Mouse (Mus musculus) neural tube, embryonic 12.5 days (tissue): ENCODE measurements around the gene Ddx58. TPM values are rescaled to one million over a fixed set of nuclear protein-coding genes. Genes with fewer than 3 reads are reported as not detected.

Source experiments
- ATAC-seq: fragments of 200-750 bp; cut with Nextera tagmentation; 2 replicates; pipeline ENCODE4 v1.8.0; 2017; ENCODE audit warnings: low read depth, mild to moderate bottlenecking, moderate TSS enrichment, moderate library complexity; ENCODE audit not compliant: low FRiP score
- H3K27ac ChIP-seq: fragments of 300-500 bp; sonication (generic); 2 replicates; pipeline ENCODE4 v1.5.1; 2016
- H3K27me3 ChIP-seq: fragments of 300-500 bp; sonication (generic); replicated peaks from 2 replicates; pipeline ENCODE4 v1.6.1; 2016; ENCODE audit warnings: mild to moderate bottlenecking
- H3K36me3 ChIP-seq: fragments of 300-500 bp; sonication (generic); 2 replicates; pipeline ENCODE4 v1.6.1; 2016; ENCODE audit warnings: mild to moderate bottlenecking
- H3K4me1 ChIP-seq: fragments of 300-500 bp; sonication (generic); 2 replicates; pipeline ENCODE4 v1.6.1; 2016
- H3K4me2 ChIP-seq: fragments of 300-500 bp; sonication (generic); replicated peaks from 2 replicates; pipeline ENCODE4 v1.6.1; 2016; ENCODE audit warnings: mild to moderate bottlenecking
- H3K4me3 ChIP-seq: fragments of 300-500 bp; sonication (generic); 2 replicates; pipeline ENCODE4 v1.5.1; 2016
- H3K9ac ChIP-seq: fragments of 300-500 bp; sonication (generic); 2 replicates; pipeline ENCODE4 v1.6.1; 2016; ENCODE audit warnings: mild to moderate bottlenecking
- H3K9me3 ChIP-seq: fragments of 300-500 bp; sonication (generic); 2 replicates; pipeline ENCODE4 v1.6.1; 2016; ENCODE audit warnings: mild to moderate bottlenecking
- WGBS: fragments of 180-500 bp; shearing (Covaris S2); methylation state at CpG from one replicate; pipeline ENCODE4 v1.1.7; 2016; 5-methylcytosine and 5-hydroxymethylcytosine counted together
- polyA plus RNA-seq: library from polyadenylated mRNA; unstranded; fragments of >200 nt; fragmentation: Nextera tagmentation; extraction: Ambion mirVana; gene quantifications from 2 replicates; pipeline ENCODE4 v1.2.1, GENCODE M21; 2016

Gene Ddx58
- polyA plus RNA-seq, 1 experiment from 2014 or later = 4.3 TPM

DNA sequence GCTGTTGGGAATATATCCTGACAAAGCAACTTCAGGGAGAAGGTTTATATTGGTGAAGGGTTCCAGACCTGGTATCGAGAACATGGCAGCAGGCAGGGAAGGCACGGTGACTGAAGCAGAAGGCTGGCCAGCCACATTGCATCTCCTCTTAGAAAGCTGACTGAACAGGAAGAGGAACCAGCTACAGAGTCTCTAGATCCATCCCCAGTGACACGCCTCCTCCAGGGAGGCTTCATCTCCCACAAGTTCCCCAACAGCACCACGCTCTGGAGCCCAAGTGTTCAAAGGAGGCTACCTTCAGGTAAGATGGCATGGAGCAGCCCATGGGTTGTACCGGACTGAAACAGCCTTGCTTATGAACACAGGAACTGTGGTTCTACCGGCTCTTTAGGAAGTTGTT is 37.4 kb downstream of the Ddx58 start:
- no peaks in the 10 kb centered on the region for H3K9me3 ChIP-seq
- H3K4me3 ChIP-seq = no peak overlapping the region
- H3K4me2 ChIP-seq = no peak overlapping the region
- H3K36me3 ChIP-seq = peaks cover 25% of the 10 kb centered on the region
- H3K4me1 ChIP-seq = no peaks in the 10 kb centered on the region
- WGBS = 92% methylated on average over 6 of the region's 6 CpGs
- no peak for ATAC-seq
- no peak overlapping the region for H3K27ac ChIP-seq
- H3K27me3 ChIP-seq = no peaks in the 10 kb centered on the region
- no peak overlapping the region for H3K9ac ChIP-seq

DNA sequence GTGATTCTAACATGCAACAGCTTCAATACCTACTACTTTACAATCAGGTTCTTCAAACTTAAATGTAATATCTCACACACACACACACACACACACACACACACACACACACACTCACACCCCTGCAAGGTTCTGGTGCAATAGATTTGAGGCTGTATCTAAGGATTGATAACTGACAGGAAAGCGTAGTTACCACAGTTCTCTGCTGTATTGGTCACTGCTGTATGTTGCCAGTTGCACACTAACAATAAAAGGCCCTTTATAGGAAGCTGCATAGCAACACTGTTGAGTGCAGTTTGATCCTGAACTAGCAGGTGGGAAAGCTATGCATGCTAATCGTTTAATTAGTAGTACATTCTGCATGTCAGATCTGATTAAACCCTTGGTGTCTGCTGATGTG is 44.3 kb downstream of the Ddx58 start:
- H3K4me3 ChIP-seq = no peak overlapping the region
- 96% methylated on average over 2 of the region's 2 CpGs for whole genome bisulfite sequencing
- no peak overlapping the region for H3K27ac ChIP-seq
- H3K9me3 ChIP-seq = no peaks in the 10 kb centered on the region
- H3K9ac ChIP-seq = no peak overlapping the region
- H3K27me3 ChIP-seq = no peaks in the 10 kb centered on the region
- ATAC-seq = no peak
- H3K36me3 ChIP-seq = peaks cover 64% of the 10 kb centered on the region
- no peak overlapping the region for H3K4me2 ChIP-seq
- H3K4me1 ChIP-seq = no peaks in the 10 kb centered on the region

DNA sequence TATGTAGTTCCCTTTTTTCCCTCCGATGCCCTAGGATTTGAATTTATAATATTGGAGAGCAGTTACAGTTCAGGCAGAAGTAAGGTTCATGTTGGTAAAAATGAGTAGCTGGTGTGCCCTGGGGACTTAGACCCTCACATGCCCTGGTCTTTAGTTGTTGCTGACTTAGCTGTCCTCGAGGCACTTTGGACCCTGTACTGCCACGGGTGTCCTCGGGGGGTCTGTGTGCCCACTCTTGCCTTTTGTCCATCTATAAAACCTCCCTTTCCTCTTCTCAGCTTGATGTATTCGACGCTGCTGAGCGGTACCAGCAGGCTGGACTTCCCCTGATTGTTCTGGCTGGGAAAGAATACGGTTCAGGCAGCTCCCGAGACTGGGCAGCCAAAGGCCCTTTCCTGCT is 46.2 kb downstream of the Ddx58 start:
- Histone ChIP-seq H3K9me3 (no peaks in the 10 kb centered on the region), H3K4me2 (no peak overlapping the region), H3K4me1 (no peaks in the 10 kb centered on the region), H3K4me3 (no peak overlapping the region), H3K27me3 (no peaks in the 10 kb centered on the region), H3K36me3 (peaks cover 74% of the 10 kb centered on the region), H3K9ac (no peak overlapping the region), H3K27ac (no peak overlapping the region)
- 79% methylated on average over 9 of the region's 9 CpGs for WGBS
- no peak for ATAC-seq

DNA sequence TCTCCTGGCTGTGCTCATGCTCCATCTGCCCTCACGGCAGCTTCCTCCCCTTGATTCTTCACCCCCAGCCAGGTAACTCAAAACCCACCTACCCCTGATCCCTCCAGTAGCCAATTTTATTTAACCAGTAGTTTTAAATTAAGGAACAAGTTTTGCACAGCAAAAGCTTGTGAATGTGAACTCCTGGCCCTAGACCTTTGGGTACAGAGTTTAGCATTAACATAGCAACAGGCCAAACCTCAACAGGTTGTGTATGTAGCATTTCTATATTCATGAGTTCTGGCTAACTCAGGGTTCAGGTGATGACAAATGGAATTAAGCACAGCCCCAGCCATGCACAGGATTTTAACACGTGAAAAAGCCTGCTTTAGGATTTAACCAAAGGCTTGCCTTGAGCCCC is 47.4 kb downstream of the Ddx58 start:
- Histone ChIP-seq H3K4me1 (no peaks in the 10 kb centered on the region), H3K4me3 (no peak overlapping the region), H3K27me3 (no peaks in the 10 kb centered on the region), H3K9me3 (no peaks in the 10 kb centered on the region), H3K27ac (no peak overlapping the region), H3K4me2 (no peak overlapping the region), H3K36me3 (peaks cover 75% of the 10 kb centered on the region), H3K9ac (no peak overlapping the region)
- ATAC-seq = no peak
- 87% methylated on average over 2 of the region's 2 CpGs for WGBS

DNA sequence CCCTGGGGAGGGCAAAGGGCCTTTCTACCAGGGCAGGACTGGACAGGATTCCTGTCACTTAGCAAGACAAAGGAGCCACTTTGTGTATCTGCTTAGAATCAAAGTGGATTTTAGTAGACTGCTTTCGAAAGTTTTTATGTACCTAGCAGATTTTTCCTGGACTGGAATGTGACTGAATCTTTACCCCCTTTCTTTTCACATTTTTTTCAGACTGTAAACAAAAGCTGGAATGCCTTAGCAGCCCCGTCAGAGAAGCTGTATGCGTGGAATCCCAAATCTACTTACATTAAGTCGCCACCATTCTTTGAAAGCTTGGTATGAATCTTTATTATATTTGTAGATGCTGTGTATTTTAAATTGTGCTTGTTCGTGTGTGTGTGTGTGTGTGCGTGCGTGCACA is 51.7 kb downstream of the Ddx58 start:
- no peak for ATAC-seq
- no peaks in the 10 kb centered on the region for H3K4me1 ChIP-seq
- H3K4me2 ChIP-seq = no peak overlapping the region
- no peak overlapping the region for H3K4me3 ChIP-seq
- H3K9me3 ChIP-seq = no peaks in the 10 kb centered on the region
- H3K36me3 ChIP-seq = peaks cover 85% of the 10 kb centered on the region
- 93% methylated on average over 7 of the region's 7 CpGs for WGBS
- H3K9ac ChIP-seq = no peak overlapping the region
- no peak overlapping the region for H3K27ac ChIP-seq
- H3K27me3 ChIP-seq = no peaks in the 10 kb centered on the region

DNA sequence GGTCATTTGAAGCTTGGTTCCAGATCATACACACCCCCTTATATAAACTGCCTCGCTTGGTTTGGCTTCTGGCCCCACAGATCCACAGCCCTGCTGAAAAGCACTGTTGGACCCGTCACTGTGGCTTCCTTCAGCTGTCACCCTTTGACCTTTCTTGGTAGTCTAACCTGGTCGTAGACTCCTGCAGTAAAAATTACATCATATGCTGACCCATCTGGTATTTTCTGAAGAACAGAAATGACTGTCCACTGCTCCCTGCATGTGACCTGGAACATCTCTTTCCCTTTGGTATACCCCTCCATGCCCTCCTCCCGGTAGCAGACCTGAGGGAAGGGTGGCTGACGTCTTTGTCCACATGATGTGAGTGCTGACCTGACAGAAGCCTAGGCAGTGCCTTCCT is 55.2 kb downstream of the Ddx58 start:
- H3K36me3 ChIP-seq = peaks cover 83% of the 10 kb centered on the region

DNA sequence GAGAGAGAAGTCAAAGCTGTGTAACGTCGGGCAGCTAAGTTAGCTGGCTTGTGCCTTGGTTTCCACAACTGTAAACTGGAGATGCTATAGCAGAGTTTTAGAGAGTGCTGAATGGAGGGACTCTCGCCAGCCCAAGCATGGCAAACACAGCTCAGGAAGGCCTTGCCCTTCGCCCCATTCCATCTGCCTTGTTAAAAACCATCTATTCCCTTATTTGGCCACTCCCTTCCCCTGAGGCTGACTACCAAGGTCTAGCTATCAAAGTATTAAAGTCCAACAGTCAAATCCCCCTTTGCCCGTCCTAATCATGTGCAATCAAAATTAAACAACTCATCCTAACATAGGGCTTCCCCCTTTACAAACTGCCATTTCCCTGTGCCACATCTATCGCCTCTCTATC is 55.8 kb downstream of the Ddx58 start:
- Histone ChIP-seq H3K4me3 (no peak overlapping the region), H3K9me3 (no peaks in the 10 kb centered on the region), H3K27me3 (no peaks in the 10 kb centered on the region), H3K36me3 (peaks cover 79% of the 10 kb centered on the region), H3K4me2 (no peak overlapping the region), H3K9ac (no peak overlapping the region), H3K27ac (no peak overlapping the region), H3K4me1 (no peaks in the 10 kb centered on the region)
- ATAC-seq = no peak
- 94% methylated on average over 6 of the region's 6 CpGs for WGBS

More for the DNA sequence above, 55.2 kb downstream of the Ddx58 start:
- Histone ChIP-seq H3K27ac (no peak overlapping the region), H3K4me3 (no peak overlapping the region), H3K4me2 (no peak overlapping the region), H3K9ac (no peak overlapping the region), H3K27me3 (no peaks in the 10 kb centered on the region), H3K9me3 (no peaks in the 10 kb centered on the region), H3K4me1 (no peaks in the 10 kb centered on the region)
- WGBS = 88% methylated on average over 5 of the region's 5 CpGs
- ATAC-seq = no peak

DNA sequence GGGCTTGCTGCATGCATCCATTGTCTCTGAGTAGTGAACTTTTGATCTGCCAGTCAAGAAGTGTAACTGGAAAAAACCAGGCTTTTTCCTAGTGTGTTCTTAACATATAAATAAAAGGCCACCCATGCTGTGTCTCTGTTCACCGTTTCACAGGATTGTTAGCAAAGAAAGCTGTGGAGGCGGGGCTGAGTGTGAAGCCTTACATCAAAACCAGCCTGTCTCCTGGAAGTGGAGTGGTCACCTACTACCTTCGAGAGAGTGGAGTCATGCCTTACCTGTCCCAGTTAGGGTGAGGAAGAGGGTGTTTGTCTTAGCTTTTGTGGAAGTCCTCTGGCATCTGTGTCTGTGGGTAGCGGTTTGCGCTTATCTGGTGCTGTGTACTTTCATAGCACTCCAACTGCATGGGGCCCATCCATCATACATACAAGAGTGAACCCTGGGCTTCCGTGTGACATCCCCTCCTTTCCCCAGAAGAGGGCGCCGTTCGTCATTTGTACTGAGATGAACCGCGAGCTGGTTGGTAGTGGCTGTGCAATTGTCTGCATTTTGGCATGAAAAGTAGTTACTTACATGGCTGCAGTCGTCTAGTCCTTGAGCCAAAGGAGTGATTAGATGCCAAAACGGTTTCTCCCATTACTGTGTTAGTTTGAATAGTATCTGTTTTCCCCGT is 56.8 kb downstream of the Ddx58 start:
- H3K4me3 ChIP-seq = no peak overlapping the region
- no peak overlapping the region for H3K9ac ChIP-seq
- no peak overlapping the region for H3K27ac ChIP-seq
- no peaks in the 10 kb centered on the region for H3K27me3 ChIP-seq
- ATAC-seq = no peak
- H3K9me3 ChIP-seq = no peaks in the 10 kb centered on the region
- H3K36me3 ChIP-seq = peaks cover 76% of the 10 kb centered on the region
- no peaks in the 10 kb centered on the region for H3K4me1 ChIP-seq
- 51% methylated on average over 14 of the region's 14 CpGs for WGBS
- no peak overlapping the region for H3K4me2 ChIP-seq

DNA sequence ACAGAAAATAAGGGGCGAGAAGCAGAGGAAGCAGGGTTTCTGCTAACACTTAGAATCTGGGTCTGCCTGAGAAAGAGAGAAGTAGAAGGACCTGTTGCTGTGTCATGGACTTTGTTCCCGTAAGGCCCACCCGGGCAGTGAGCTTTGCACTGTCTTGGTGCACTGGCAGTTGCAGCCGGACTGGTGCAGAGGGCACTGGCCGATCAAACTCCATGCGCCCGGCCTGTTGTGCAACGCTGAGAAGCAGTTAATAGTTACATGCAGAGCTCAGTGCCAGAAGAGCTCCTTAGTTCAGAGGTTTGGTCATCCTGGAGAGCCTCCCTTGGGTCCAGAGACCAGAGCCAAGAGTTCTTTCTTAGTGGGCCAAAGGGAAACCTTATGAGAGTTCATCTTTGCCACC is 57.9 kb downstream of the Ddx58 start:
- Histone ChIP-seq H3K9me3 (no peaks in the 10 kb centered on the region), H3K27me3 (no peaks in the 10 kb centered on the region), H3K4me2 (no peak overlapping the region), H3K4me1 (no peaks in the 10 kb centered on the region), H3K9ac (no peak overlapping the region), H3K36me3 (peaks cover 69% of the 10 kb centered on the region), H3K27ac (no peak overlapping the region), H3K4me3 (no peak overlapping the region)
- ATAC-seq = no peak
- 93% methylated on average over 8 of the region's 8 CpGs for WGBS

DNA sequence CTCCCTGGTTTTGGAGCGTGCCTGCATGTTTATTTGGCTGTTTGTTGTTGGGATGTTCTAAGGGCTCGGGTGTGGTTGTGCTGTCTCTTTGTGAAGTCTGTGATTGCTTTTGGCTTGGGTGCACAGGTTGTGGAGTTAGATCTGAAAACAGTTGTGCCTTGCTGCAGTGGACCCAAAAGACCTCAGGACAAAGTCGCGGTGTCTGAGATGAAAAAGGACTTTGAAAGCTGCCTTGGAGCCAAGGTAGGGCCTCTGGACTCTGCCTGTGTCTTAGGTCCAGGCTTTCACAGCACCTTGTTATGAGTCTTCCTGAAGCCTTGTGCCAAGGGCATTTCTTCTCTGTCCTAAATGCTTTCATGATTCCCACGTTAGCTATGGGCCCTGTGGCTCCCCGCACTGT is 59.6 kb downstream of the Ddx58 start:
- Histone ChIP-seq H3K36me3 (peaks cover 68% of the 10 kb centered on the region), H3K27me3 (no peaks in the 10 kb centered on the region)
- 95% methylated on average over 6 of the region's 6 CpGs for WGBS

DNA sequence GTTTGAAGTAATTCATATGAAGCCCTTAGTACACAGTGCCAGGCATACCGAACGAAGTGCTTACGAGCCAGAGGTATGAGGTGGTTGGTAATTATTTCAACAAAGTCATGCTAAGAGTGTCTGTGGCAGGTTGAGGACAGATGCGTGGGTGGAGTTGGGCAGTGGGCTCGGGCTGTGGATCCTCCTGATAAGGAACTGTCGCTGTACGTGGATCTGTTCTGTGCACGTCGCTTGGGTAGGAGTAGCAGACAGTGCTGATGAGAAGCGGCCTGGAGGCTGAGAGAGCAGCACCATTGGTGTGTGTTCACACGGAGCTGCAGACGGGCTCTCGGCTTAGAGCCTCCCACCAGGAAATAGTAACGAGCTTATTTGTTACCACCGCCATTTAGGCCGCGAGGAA is 61.0 kb downstream of the Ddx58 start:
- H3K4me3 ChIP-seq = no peak overlapping the region
- no peaks in the 10 kb centered on the region for H3K9me3 ChIP-seq
- no peaks in the 10 kb centered on the region for H3K4me1 ChIP-seq
- H3K9ac ChIP-seq = no peak overlapping the region
- H3K36me3 ChIP-seq = peaks cover 53% of the 10 kb centered on the region
- 94% methylated on average over 17 of the region's 17 CpGs for WGBS
- ATAC-seq = no peak
- no peak overlapping the region for H3K27ac ChIP-seq
- no peaks in the 10 kb centered on the region for H3K27me3 ChIP-seq
- no peak overlapping the region for H3K4me2 ChIP-seq

More for the DNA sequence above, 59.6 kb downstream of the Ddx58 start:
- Histone ChIP-seq H3K9me3 (no peaks in the 10 kb centered on the region), H3K27ac (no peak overlapping the region), H3K4me3 (no peak overlapping the region), H3K9ac (no peak overlapping the region), H3K4me1 (no peaks in the 10 kb centered on the region), H3K4me2 (no peak overlapping the region)
- ATAC-seq = no peak

DNA sequence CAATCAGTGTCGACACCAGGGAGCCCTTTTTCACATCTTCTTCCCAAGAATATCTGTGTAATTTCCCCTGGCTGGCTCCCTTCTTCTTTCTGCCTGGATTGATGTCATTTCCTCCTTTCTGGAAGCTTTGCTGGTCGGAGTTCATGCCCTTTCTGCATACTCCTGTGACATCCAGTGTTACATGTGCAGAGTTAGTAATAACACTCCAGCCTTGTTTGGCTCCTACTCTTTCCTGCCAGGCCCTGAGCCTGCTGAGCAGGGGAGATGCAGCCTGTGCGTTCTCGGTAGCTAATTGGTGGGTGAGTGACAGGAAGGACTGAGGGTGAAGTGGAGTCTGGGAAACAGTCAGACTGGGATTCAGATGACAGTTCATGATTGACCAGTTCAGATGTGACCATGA is 65.3 kb downstream of the Ddx58 start:
- Histone ChIP-seq H3K36me3 (peaks cover 36% of the 10 kb centered on the region), H3K4me1 (no peaks in the 10 kb centered on the region), H3K9ac (no peak overlapping the region)

DNA sequence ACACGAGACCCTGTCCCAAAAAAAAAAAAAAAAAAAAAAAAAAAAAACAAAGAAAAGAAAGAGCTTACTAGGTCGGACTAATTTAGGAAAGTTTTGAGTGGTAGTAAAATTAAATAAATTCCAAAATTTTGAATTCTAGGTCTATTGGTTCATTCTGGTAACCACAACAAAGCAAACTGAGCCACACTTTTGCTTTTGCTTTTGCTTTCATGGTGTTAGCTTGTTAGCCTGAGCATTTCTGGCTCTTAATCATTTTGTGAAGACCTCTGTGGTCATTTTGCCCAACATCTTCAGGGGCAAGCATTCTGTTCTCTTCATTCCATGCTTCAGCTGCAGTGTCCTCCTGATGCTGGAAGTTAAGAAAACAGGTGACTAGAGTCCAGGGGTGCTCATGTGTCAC is 67.3 kb downstream of the Ddx58 start:
- H3K4me2 ChIP-seq = no peak overlapping the region
- H3K4me3 ChIP-seq = no peak overlapping the region
- peaks cover 33% of the 10 kb centered on the region for H3K36me3 ChIP-seq
- H3K9me3 ChIP-seq = no peaks in the 10 kb centered on the region
- no peak for ATAC-seq
- H3K4me1 ChIP-seq = no peaks in the 10 kb centered on the region
- 90% methylated on average over 2 of the region's 2 CpGs for WGBS
- H3K27me3 ChIP-seq = no peaks in the 10 kb centered on the region
- no peak overlapping the region for H3K27ac ChIP-seq
- H3K9ac ChIP-seq = no peak overlapping the region

More for the DNA sequence above, 65.3 kb downstream of the Ddx58 start:
- no peak for ATAC-seq
- no peak overlapping the region for H3K4me3 ChIP-seq
- H3K27ac ChIP-seq = no peak overlapping the region
- 79% methylated on average over 4 of the region's 4 CpGs for WGBS
- H3K27me3 ChIP-seq = no peaks in the 10 kb centered on the region
- no peaks in the 10 kb centered on the region for H3K9me3 ChIP-seq
- H3K4me2 ChIP-seq = no peak overlapping the region
